11 mouse cellular contexts compared by ENCODE assay signal in the genomic region with DNA sequence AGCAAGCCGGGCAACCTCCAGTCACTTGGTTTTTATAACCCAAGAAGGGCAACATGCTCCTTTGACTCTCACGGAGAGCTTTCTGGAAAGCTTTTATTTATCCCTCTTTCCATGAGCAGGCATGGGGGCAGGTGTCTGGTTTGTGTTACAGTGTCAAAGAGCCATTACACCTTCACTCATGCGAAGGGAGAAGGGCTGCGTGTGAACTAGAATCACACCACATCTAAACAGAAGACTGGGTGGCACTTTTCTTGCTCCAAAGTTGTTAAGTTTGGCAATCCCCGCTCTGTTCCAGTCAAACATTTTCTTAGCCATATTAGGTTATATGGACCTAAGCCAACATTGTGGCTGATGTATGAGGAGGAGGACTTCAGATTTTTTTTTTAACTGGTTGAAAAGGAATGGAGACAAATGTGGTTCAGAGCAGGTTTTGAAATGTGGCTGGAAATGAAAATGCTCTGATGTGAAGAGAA. TPM values are rescaled to one million over a fixed set of nuclear protein-coding genes. Genes with fewer than 3 reads are reported as not detected.
A peak's percentile ranks its signal among the peaks of the same experiment; 100 is the strongest.
DNase-seq lines count a peak whose midpoint lies in the region; ATAC-seq and TF ChIP-seq lines count a peak whose summit lies in the region.
"Had no signal": no experiment of that assay in that cellular context is flagged by ENCODE, and none has a peak within 500 bp of the region (broad histone marks: within the 10 kb centered on the region; RNA-seq: fewer than 3 reads in every experiment).

No protein-coding gene starts in this region.

- no peak for TF ChIP-seq EP300 in heart, postnatal 0 days (IDR thresholded peaks at IDR 0.05; ENCODE audit: low read depth)

- H3K9ac ChIP-seq in heart, embryonic 13.5 days: no peak overlapping the region
- no peak overlapping the region for H3K9ac ChIP-seq in lung, embryonic 16.5 days (ENCODE audit: low read length)
- no peak overlapping the region for H3K9ac ChIP-seq in heart, postnatal 0 days (replicated peaks; ENCODE audit: low read depth, low read length)

- WGBS in heart, embryonic 13.5 days: 59% methylated on average over 5 of the region's 5 CpGs
- 59% methylated on average over 5 of the region's 5 CpGs for WGBS in lung, embryonic 16.5 days
- 65% methylated on average over 5 of the region's 5 CpGs for WGBS in lung, adult 2 months
- 52% methylated on average over 5 of the region's 5 CpGs for WGBS in heart, postnatal 0 days

- DNase-seq in heart, adult 11 months: no peak
- no peak for DNase-seq in lung, adult 2 months
- DNase-seq in heart, postnatal 0 days (ENCODE audit: low spot score): no peak
- DNase-seq in telencephalon, adult 2 months (ENCODE audit: low read depth, low spot score): peak; percentile 50
- DNase-seq in cerebellum, adult 9-10 months: no peak
- DNase-seq: cerebellum, adult 9-11 months; thymus, postnatal 14 days had no signal

- no peak for TF ChIP-seq CTCF in lung, adult 2 months (IDR thresholded peaks at IDR 0.05; ENCODE audit: insufficient read depth, low read length)
- TF ChIP-seq CTCF in heart, postnatal 0 days (IDR thresholded peaks at IDR 0.05; ENCODE audit: low read depth): no peak

- H3K27ac ChIP-seq in heart, embryonic 13.5 days (replicated peaks): peak overlapping the region; percentile 73
- no peak overlapping the region for H3K27ac ChIP-seq in lung, embryonic 16.5 days (ENCODE audit: low read length)
- H3K27ac ChIP-seq in heart, postnatal 0 days (ENCODE audit: low read depth): 0 out of 2 replicates have a peak overlapping the region, but pooled peaks have one; percentile 44

- no peaks in the 10 kb centered on the region for H3K27me3 ChIP-seq in heart, embryonic 13.5 days (replicated peaks)
- H3K27me3 ChIP-seq in lung, embryonic 16.5 days (ENCODE audit: control insufficient read depth, insufficient read depth, low read depth, low read length): no peaks in the 10 kb centered on the region
- no peaks in the 10 kb centered on the region for H3K27me3 ChIP-seq in heart, postnatal 0 days (ENCODE audit: control insufficient read depth, insufficient read depth, low read length)
- H3K27me3 ChIP-seq: CH12.LX had no signal

- no peak overlapping the region for H3K4me3 ChIP-seq in heart, embryonic 13.5 days
- H3K4me3 ChIP-seq in lung, embryonic 16.5 days (ENCODE audit: low read length): no peak overlapping the region
- no peak overlapping the region for H3K4me3 ChIP-seq in lung, adult 2 months (replicated peaks; ENCODE audit: extremely low read depth, low read depth, low read length)
- H3K4me3 ChIP-seq in heart, postnatal 0 days (ENCODE audit: low read depth, low read length): no peak overlapping the region

- ATAC-seq in heart, embryonic 13.5 days (ENCODE audit: extremely low read depth, insufficient number of reproducible peaks, low FRiP score, low TSS enrichment): no peak
- ATAC-seq in lung, embryonic 16.5 days (ENCODE audit: low read depth): peak; percentile 53; the same call in 1 of the 2 replicates
- ATAC-seq in heart, postnatal 0 days (ENCODE audit: insufficient read depth, low read depth): no peak
- ATAC-seq in megakaryocyte, adult 5-6 weeks (ENCODE audit: poor library complexity, severe bottlenecking): no peak

- H3K4me2 ChIP-seq in heart, embryonic 13.5 days: no peak overlapping the region
- no peak overlapping the region for H3K4me2 ChIP-seq in lung, embryonic 16.5 days (ENCODE audit: low read depth, low read length)
- H3K4me2 ChIP-seq in heart, postnatal 0 days (ENCODE audit: low read depth, low read length): no peak overlapping the region

- peaks cover 61% of the 10 kb centered on the region for H3K4me1 ChIP-seq in heart, embryonic 13.5 days
- peaks cover 15% of the 10 kb centered on the region for H3K4me1 ChIP-seq in lung, embryonic 16.5 days (replicated peaks; ENCODE audit: control insufficient read depth, insufficient read depth, low read length)
- H3K4me1 ChIP-seq in lung, adult 2 months (ENCODE audit: control insufficient read depth, insufficient read depth, low read length): peaks cover 3% of the 10 kb centered on the region; the same call in 1 of the 2 replicates
- H3K4me1 ChIP-seq in heart, postnatal 0 days (ENCODE audit: control insufficient read depth, insufficient read depth): peaks cover 24% of the 10 kb centered on the region

- no peaks in the 10 kb centered on the region for H3K36me3 ChIP-seq in heart, embryonic 13.5 days
- H3K36me3 ChIP-seq in lung, embryonic 16.5 days (ENCODE audit: control insufficient read depth, insufficient read depth, low read length): no peaks in the 10 kb centered on the region
- no peaks in the 10 kb centered on the region for H3K36me3 ChIP-seq in heart, postnatal 0 days (replicated peaks; ENCODE audit: control insufficient read depth, insufficient read depth, low read length)

- H3K9me3 ChIP-seq in heart, embryonic 13.5 days: no peaks in the 10 kb centered on the region
- no peaks in the 10 kb centered on the region for H3K9me3 ChIP-seq in lung, embryonic 16.5 days (ENCODE audit: control insufficient read depth, low read length)
- no peaks in the 10 kb centered on the region for H3K9me3 ChIP-seq in heart, postnatal 0 days (replicated peaks; ENCODE audit: control insufficient read depth, low read length)

- TF ChIP-seq POLR2A in lung, adult 2 months (IDR thresholded peaks at IDR 0.05; ENCODE audit: borderline replicate concordance, extremely low read depth, low read depth, low read length): no peak

RNA-seq across cellular contexts. Expression of gene Cald1, which starts 43.8 kb away (rescaled TPM):
- polyA plus RNA-seq in heart, embryonic 13.5 days (2015; fragmentation: Nextera tagmentation; extraction: Ambion mirVana): 165 and 173 TPM in 2 replicates
- polyA plus RNA-seq in lung, embryonic 16.5 days (2015; fragmentation: Nextera tagmentation; extraction: Ambion mirVana): 243 and 279 TPM in 2 replicates
- polyA plus RNA-seq in lung, adult 2 months (2012; rRNA removed): 24.4 and 37.4 TPM in 2 replicates
- total RNA-seq in heart, postnatal 0 days (2014; rRNA removed; ENCODE audit: low replicate concordance): 29.2 and 56.6 TPM in 2 replicates
- polyA plus RNA-seq in heart, postnatal 0 days (2015; fragmentation: Nextera tagmentation; extraction: Ambion mirVana): 105 and 106 TPM in 2 replicates
- total RNA-seq in megakaryocyte, adult 5-6 weeks (2015): 0.09 and 0.47 TPM in 2 replicates
- 0.08 TPM in 1 of 2 replicates, not detected in the other for total RNA-seq in megakaryocyte, adult 5-6 weeks (2017)
